Mouse (Mus musculus) R1 (cell line): ENCODE measurements at regions not wholly inside any gene's neighbourhood (a gene's known extent, or its start where the extent isn't known, plus 50 kb on each side); places are given as distances from the start of the nearest gene placed in this dataset.
A peak's percentile ranks its signal among the peaks of the same experiment; 100 is the strongest.

Source experiments
- DNase-seq: peaks from one replicate; pipeline ENCODE4 v3.0.0-alpha.2; 2018; ENCODE audit warnings: low read depth, low spot score

DNA sequence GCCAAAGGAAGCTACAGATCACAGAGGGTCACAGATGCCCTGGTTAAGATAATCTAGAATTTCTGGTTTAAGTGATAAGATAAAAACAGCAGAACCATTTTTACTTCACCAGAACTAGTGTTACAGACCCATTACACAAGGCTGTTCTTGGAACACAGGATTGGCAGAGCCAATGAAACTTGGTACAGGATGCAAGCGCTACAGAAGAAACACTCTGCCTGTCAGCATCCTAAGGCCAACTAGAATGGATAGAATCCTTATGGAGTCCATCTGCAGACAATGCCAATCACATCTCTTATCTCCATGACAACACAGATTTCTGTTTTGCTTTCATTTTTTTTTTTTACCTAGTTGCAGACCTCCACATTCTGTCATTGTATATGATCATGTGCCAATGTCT, 759.4 kb upstream of the Stxbp6 start:
- DNase-seq, result peak; percentile 2

DNA sequence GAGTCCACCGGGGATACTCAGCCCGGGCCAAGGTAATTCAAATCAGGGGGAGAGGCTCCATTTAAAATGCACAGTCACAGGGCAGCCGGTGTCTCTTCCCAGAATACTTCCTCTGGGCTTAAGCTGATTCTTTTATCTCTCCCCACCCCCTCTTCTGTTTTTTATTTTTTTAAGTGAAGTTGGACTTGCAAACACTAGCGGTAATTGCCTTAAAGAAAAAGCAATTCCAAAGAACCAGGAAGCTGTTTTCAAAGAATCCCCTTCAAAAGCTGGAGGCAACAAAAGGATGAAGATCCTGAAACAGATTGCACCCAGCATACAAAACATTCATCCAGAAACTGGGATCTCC, 758.9 kb upstream of the Stxbp6 start:
- DNase-seq, result peak; percentile 58

DNA sequence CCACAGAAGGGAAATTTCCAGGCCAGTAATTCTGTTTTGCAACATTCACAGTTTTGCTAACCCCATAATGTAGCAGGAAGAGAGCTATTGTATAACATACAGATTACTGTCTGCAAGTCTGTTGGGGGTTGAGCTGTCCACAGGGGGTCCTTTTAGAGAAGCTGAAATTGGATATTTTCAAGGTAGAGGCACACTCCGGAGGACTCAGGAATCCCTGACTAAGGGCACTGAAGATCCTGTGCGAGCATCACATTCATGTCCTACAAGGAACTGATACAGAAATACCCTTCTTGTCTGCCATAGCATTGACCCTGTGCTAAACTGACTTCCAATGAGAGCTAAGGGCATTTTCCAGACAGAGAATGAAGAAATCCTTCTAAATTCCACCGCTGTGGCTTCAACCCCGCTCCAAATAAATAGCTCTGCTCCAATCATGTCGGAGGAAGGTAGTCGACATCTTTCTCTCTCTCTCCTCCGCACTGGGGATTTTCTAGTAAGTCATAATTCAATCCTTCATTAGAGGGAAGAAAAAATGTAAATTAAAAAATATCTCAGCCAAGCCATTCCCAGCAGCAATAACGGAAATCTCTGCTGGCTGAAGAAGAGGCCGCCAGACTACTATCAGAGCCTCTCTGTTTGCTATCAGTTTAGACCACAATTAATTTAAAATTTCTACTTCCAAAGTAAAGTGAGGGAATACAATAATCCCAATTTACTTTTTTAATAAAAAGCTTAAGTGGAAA, 758.3 kb upstream of the Stxbp6 start:
- DNase-seq, result peak; percentile 33

DNA sequence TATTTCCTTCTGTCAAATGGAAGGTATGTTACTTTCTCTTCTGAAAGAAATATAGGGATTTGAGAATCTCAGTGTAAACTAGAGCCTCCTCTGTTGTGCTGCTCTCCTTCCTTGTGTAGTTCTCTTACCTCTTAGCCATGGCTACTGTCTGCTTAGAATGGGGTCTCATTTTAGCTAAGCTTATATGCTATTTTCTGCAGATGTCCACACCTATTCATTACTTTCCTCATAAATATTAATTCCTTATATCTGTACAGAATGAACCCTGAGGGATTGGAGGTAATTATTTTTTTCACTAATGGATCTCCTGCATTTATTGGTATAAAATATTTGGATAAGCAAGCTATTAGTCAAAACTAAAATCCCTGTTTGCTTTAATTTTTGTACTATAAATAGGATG, 750.4 kb upstream of the Stxbp6 start:
- no peak for DNase-seq
